Mouse (Mus musculus) gastrocnemius, adult 2 months (tissue): ENCODE results near the gene Ucn2. TPM values are rescaled to one million over a fixed set of nuclear protein-coding genes. Genes with fewer than 3 reads are reported as not detected.

Experiments
- DNase-seq: peaks from one replicate; pipeline ENCODE4 v3.0.0; 2022
- H3K27ac ChIP-seq: fragments of 200-600 bp; 2 replicates; pipeline ENCODE4 v1.8.1; 2022; ENCODE audit warnings: mild to moderate bottlenecking
- H3K4me3 ChIP-seq: fragments of 200-600 bp; 2 replicates; pipeline ENCODE4 v1.8.1; 2022; ENCODE audit warnings: mild to moderate bottlenecking, moderate library complexity
- CTCF ChIP-seq: fragments of 200-600 bp; IDR thresholded peaks from 2 replicates; pipeline ENCODE4 v1.8.1; 2022; ENCODE audit warnings: antibody characterized with exemption, mild to moderate bottlenecking, moderate library complexity
- intact Hi-C: fragments of 180-260 bp; cut with DNase I; formaldehyde crosslinking; loops from one replicate; pipeline ENCODE4 v1.15.1; 2025
- long read RNA-seq, 2 experiments: library from polyadenylated mRNA; stranded (forward); transcript quantifications; one replicate each; pipeline ENCODE4 v2.0.0; 2021
- total RNA-seq, 2 experiments: library from RNA; stranded (reverse); gene quantifications; 2 replicates each; pipeline ENCODE4 v1.2.3; 2021

Gene Ucn2
- 1 to 10 TPM in 1 of 2 experiments, under 1 TPM in 1; 0.47 to 1.1 TPM for total RNA-seq
- long read RNA-seq, experiment 1: 0 reads
- long read RNA-seq, experiment 2: 0 reads

DNA sequence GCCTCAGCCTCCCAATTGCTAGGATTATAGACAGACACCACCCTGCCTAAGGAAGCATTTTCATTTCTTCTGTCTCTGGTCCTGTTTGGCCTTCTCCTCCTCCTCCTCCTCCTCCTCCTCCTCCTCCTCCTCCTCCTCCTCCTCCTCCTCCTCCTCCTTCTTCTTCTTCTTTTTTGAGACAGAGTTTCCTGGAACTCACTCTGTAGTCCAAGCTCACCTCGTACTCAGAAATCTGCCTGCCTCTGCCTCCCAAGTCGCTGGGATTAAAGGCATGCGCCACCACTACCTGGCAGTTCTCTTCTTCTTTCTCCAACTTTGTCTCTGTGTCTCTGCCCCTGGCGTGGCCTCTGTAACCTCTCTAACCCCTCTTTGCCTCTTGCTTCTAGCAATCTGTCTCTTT is at the start of gene Ucn2:
Gene Ucn2 (plus strand): TSS at position 301 of the 400 bp plus-strand sequence.
- Histone ChIP-seq H3K27ac (no peak within 1 kb of the TSS), H3K4me3 (no peak within 1 kb of the TSS)
- DNase-seq: no peak
- intact Hi-C loops: loop anchor here (5.0 kb wide), 1 partner anchor 48 kb away; the partner anchor contains the start of gene Uqcrc1
- TF ChIP-seq CTCF: no peak

DNA sequence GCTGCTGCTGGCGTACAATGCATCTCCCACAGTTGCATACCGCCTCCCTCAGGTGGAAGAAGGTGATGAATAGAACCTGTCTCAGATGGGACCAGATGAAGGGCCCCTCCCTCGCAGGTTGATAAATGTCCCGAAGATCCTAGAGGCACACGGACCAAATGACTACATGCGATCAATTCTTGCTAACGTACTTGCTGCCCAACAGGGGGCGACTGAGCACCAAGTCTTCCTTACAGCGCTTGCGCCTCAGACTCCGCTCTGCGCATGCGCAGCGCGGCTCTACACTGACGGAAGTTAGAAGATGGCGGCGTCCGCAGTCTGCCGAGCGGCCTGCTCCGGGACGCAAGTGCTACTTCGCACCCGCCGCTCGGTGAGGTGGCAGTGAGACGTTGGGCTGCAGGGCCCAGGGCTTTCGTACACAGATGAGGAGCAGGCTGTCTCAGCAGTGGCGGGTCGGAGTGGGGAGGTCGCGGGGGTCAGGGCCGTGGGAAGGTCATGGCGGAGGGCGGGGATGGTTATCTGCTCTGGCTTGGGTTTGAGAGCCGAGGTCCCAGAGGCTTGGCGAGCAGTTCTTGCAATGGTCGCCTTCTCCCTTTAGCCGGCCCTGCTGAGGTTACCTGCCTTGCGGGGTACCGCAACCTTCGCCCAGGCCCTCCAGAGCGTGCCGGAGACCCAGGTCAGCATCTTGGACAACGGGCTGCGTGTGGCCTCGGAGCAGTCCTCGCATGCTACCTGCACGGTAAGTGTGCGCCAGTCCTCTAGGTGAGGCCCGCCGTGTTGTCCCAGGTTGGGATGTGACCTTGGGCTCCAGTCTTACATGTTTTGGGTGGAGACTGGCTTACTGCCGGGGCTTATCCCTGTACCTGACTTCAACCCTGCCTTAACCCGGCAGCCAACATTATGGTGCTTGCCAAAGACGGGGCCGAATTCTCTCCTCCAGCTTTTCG is 49.1 kb upstream of the Ucn2 start, which contains the start of gene Uqcrc1:
Gene Uqcrc1 (plus strand): TSS at position 216 of the 947 bp plus-strand sequence.
- intact Hi-C loops: loop anchor here (1.0 to 5.0 kb wide), 4 partner anchors 51 to 184 kb away; partner anchors contain the start of genes Slc26a6, Trex1 and Ucn2
- peak; percentile 96 for DNase-seq
- peak within 1 kb of the TSS; percentile 96 for H3K27ac ChIP-seq
- peak; percentile 97 for TF ChIP-seq CTCF
- peak within 1 kb of the TSS; percentile 85 for H3K4me3 ChIP-seq

DNA sequence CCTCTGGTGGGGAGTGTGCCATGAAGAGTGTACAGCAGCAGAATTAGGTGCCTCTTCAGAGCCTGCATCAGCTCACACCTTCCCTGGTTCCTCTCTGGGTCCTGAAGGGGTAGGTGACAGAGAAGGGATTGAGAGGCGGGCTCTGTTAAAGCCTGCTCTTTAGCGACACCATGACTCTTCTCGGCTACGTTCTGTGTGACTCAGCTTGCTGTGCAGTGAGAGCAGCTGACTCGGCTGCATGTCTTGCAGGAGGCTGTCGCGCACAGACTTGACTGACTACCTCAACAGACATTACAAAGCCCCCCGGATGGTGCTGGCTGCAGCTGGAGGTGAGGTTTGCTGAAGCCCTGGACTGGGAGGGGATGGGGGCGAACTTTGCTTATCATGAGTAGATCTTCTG is 40.7 kb upstream of the Ucn2 start:
- TF ChIP-seq CTCF: no peak
- intact Hi-C loops: no loop called here
- DNase-seq: no peak
- H3K27ac ChIP-seq: no peak overlapping the region
- H3K4me3 ChIP-seq: no peak overlapping the region

DNA sequence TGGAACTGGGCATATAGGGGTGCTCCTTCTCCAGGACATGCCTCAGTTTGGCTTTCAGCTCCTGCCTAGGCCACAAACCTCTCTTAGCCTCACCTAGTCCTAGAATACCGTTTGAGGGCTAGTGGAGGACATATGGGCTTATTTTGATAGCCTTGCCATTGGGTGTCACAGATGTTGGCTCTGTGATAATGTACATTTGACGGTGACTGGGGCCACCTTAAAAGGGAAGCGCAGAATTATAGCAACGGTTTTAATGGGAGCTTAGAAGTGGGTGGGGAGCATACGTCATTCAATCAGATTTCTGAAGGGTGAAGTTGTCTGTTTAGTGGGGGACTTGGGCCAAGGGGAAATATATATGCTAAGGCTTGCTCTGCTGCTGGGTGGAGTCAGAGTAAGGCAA is 40.2 kb upstream of the Ucn2 start:
- TF ChIP-seq CTCF: no peak
- Histone ChIP-seq H3K27ac (no peak overlapping the region), H3K4me3 (no peak overlapping the region)
- DNase-seq: no peak
- intact Hi-C loops: no loop called here

DNA sequence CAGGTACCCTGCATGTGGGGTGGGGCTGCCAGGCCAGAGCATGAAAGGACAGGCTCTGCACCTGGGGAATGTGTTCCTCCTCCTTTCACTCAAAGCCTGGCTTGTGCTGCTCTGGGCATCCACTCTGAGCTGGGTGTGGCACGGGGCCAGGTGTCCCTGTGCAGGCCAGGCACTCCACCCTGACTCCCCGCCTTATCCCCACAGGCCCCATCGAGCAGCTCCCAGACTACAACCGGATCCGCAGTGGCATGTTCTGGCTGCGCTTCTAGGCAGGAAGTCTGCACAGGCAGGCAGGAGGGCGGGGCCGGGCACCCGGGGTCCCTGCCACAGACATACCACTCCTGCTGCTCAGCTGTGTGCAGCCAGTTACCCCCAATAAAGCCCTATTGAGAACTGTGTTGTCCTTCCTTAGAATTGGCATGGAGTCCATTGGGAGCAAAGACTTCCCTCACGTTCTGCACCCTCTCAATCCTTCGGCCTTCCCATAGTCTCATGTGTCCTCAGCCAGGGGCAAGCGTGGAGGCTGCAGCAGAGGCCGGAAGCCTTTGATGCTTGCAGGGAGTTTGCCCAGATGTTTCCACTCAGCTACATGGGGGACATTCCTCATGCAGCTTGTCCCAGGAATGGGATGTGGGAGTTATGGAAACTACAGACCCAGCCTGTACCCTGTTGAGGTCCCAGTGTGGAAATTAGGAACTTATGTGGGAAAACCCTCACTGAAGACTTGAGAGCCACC is 36.4 kb upstream of the Ucn2 start:
- peak overlapping the region; percentile 79 for H3K27ac ChIP-seq
- peak; percentile 82 for DNase-seq
- no peak for TF ChIP-seq CTCF
- H3K4me3 ChIP-seq: peak overlapping the region; percentile 11; the same call in 1 of the 2 replicates
- intact Hi-C loops: no loop called here

DNA sequence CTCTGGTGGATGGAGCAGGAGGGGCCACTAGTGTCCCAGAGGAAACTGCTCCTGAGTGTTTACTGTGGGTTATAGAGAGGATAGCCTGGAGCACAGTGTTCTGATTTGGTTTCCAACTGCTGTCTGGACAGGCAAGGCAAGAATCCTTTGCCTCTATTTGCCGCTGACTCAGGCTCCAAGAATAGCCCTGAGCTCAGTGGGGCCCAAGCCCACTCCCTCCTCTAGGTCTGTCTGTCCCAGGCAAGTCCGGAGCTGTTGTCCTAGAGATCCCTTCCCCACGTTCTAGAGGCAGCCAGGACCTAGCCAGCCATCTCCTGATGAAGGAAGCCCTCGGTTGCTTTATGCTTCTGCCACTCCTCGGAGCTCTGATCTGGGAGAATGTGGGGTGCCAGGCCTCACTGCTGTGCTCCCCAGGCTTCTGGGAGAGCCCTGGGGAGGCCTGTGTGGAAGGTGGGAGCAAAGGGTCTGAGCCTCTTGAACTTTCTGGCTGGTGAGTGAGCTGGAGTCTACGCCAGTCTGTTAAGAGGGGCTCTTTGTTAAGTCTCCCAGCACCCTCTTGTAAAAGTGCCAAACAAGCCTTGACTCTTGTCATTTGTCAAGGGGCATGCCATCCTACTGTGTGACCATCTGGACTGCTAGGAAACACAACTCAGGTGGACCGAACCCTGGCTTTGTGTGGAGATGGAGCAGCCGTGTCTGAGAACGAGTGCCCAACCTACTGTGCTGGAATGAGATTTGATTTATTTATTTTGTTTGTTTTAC is 35.7 kb upstream of the Ucn2 start:
- Histone ChIP-seq H3K27ac (peak overlapping the region; percentile 79), H3K4me3 (no peak overlapping the region)
- peak; percentile 63 for DNase-seq
- intact Hi-C loops: no loop called here
- no peak for TF ChIP-seq CTCF

DNA sequence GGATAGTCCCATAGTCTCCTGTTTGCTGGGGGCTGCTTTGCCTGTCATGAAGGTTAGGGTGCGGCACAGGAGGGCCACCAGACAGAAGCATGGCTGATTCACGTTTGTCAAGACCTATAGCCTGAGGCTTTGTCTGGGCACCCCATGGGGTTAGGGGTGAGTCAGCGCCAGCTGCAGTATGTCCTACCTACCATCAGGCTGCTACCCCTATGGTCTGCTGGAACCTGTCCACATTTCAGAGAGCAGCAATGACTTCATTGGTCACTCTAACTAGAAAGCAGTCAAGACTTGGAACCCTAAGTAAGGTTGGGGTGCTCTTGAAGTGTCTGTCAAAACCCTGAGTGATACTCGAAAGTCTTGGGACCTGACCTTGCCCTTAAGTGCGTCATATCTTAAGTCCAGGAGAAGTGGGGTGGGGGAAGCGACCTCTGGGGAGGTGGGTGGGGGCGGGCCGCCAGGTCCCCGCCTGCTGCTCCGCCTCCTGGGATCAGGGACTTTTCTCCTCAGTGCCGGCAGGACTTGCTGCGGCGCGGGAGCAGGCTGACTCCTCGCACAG is 32.7 kb upstream of the Ucn2 start, which contains the start of gene Col7a1:
Gene Col7a1 (plus strand): TSS at position 506 of the 556 bp plus-strand sequence.
- DNase-seq: no peak
- H3K4me3 ChIP-seq: no peak within 1 kb of the TSS
- TF ChIP-seq CTCF: no peak
- H3K27ac ChIP-seq: no peak within 1 kb of the TSS
- intact Hi-C loops: no loop called here

DNA sequence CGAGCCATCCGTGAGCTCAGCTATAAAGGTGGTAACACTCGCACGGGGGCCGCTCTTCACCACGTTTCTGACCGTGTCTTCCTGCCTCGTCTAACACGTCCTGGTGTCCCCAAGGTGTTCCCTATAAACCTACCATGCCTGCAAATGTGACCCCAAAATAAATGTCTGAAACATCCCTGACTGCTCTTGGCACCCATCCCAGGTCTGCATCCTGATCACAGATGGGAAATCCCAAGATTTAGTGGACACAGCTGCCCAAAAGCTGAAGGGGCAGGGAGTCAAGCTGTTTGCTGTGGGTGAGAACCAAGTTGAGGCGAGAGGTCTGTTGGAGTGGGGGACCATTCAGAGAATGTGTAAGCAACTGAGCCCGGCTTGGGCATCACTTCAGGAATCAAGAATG is 30.6 kb upstream of the Ucn2 start:
- Histone ChIP-seq H3K27ac (no peak overlapping the region), H3K4me3 (no peak overlapping the region)
- intact Hi-C loops: no loop called here
- TF ChIP-seq CTCF: no peak
- DNase-seq: no peak

DNA sequence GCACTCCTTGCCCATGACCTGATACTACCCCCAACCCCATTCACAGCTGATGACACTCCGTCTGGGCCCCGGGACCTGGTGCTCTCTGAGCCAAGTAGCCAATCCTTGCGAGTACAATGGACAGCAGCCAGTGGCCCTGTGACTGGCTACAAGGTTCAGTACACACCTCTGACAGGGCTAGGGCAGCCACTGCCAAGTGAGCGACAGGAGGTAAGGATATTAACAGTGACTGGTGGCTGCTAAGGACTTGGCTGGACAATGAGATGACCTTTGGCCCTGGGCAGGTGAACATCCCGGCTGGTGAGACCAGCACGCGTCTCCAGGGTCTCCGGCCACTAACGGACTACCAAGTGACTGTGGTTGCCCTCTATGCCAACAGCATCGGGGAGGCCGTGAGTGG is 30.0 kb upstream of the Ucn2 start:
- intact Hi-C loops: no loop called here
- Histone ChIP-seq H3K4me3 (no peak overlapping the region), H3K27ac (no peak overlapping the region)
- DNase-seq: no peak
- TF ChIP-seq CTCF: no peak

DNA sequence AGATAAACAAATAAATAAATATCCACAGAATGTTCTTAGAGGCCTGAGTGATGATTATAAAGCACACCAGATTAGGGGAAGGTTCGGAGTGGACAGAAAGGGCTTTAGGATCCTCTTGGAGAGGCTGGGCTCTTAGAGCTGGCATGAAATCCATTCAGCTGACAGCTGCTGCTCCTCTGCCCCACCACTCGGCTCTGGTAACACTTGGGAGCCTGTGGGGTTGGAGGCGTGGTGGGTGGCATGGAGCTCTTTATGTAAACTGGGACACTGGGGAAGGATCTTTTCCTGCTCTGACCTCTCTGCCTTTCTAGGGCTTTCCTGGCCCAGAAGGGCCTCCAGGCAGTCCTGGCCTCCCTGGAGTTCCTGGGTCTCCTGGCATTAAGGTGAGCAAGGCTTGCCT is 22.2 kb upstream of the Ucn2 start:
- H3K27ac ChIP-seq: peak overlapping the region; percentile 68
- H3K4me3 ChIP-seq: no peak overlapping the region
- peak; percentile 62 for DNase-seq
- intact Hi-C loops: no loop called here
- no peak for TF ChIP-seq CTCF

DNA sequence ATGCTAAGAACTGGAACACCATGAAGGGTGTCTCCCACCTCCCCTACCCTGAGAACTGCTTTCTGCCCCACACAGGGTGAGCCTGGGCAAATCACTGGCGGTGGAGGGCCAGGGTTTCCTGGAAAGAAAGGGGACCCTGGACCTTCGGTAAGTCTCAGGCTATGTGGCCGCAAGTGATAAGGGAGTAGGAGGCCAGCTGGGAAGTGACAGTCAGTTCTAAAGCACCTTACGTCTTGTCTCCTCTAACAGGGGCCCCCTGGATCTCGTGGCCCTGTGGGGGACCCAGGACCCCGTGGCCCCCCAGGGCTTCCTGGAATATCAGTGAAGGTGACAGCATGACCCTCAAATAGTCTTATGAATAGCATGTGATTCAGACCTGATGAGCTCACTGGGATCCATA is 21.5 kb upstream of the Ucn2 start:
- H3K27ac ChIP-seq: no peak overlapping the region; the same call in 1 of the 2 replicates
- DNase-seq: no peak
- H3K4me3 ChIP-seq: no peak overlapping the region
- TF ChIP-seq CTCF: no peak
- intact Hi-C loops: no loop called here

DNA sequence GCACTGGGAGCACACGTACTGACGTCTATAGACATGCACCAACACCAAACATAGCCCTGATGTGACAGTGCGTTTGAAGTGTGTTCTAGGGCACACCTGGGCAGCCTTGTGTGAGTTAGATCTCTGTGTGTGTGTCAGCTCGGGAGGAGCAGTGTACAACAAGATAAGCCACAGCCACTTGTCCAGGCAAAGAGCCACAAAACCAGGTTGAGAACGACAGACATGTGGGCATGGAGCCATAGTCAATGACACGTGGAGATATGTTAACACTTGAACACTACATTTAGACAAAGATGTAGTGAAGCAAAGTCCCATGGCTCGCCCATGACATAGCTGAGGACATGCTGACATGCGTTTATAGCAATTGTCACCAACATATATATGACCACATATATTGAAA is 15.2 kb upstream of the Ucn2 start:
- TF ChIP-seq CTCF: no peak
- H3K4me3 ChIP-seq: no peak overlapping the region
- H3K27ac ChIP-seq: no peak overlapping the region

More for the DNA sequence above, 15.2 kb upstream of the Ucn2 start:
- DNase-seq: no peak
- intact Hi-C loops: no loop called here
